Mouse (Mus musculus) thymus, adult 2 months (tissue): ENCODE results near the gene Gstm5.

Experiments
- CTCF ChIP-seq: fragments of 200-500 bp; IDR thresholded peaks from 2 replicates; pipeline ENCODE4 v1.5.1; 2012; ENCODE audit warnings: mild to moderate bottlenecking, control low read depth, low read length, moderate library complexity, borderline replicate concordance; ENCODE audit not compliant: control insufficient read depth, poor library complexity, insufficient read depth; ENCODE audit errors: extremely low read depth
- POLR2A ChIP-seq: fragments of 200-500 bp; IDR thresholded peaks from 2 replicates; pipeline ENCODE4 v1.6.1; 2012; ENCODE audit warnings: mild to moderate bottlenecking, low read length, control low read depth, moderate library complexity; ENCODE audit not compliant: control insufficient read depth, poor library complexity, insufficient read depth; ENCODE audit errors: extremely low read depth

DNA sequence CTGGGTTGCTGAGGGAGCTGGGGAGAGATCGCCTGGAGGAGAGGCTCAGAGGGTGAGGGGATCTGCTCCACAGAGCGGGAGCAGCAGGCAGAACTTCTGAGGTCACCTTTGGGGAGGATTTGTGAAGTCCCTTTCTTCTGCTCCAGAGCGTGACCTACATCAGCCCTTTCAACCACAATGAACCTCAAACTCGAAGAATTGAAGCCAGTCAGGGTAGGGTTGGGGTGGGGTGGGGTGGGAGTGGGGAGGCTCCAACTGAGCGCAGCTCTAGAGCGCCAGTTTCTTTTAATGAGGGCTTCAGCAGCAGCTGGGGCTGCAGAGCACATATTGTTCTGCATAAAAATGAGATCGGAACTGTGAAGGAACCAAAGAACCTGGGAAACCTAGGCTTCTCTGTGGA, 26.5 kb upstream of the Gstm5 start:
- TF ChIP-seq CTCF (no peak), POLR2A (no peak)
